13 mouse cellular contexts compared by ENCODE assay signal in genomic region chr11:115857936-115858335, GRCm38 (mm10). TPM values are rescaled to one million over a fixed set of nuclear protein-coding genes. Genes with fewer than 3 reads are reported as not detected.
DNase-seq lines count a peak whose midpoint lies in the region; ATAC-seq lines count a peak whose summit lies in the region.
"Had no signal": no experiment of that assay in that cellular context is flagged by ENCODE, and none has a peak within 500 bp of the region (broad histone marks: within the 10 kb centered on the region; RNA-seq: fewer than 3 reads in every experiment).

No protein-coding gene starts in this region.

- peaks cover 57% of the 10 kb centered on the region for H3K27me3 ChIP-seq in heart, embryonic 12.5 days (replicated peaks)
- H3K27me3 ChIP-seq in liver, embryonic 13.5 days, result peaks cover 72% of the 10 kb centered on the region
- peaks cover 71% of the 10 kb centered on the region for H3K27me3 ChIP-seq in embryonic facial prominence, embryonic 13.5 days

- H3K4me1 ChIP-seq in heart, embryonic 12.5 days (replicated peaks), result peaks cover 16% of the 10 kb centered on the region
- H3K4me1 ChIP-seq in liver, embryonic 13.5 days (replicated peaks), result peaks cover 22% of the 10 kb centered on the region
- H3K4me1 ChIP-seq in embryonic facial prominence, embryonic 13.5 days, result peaks cover 13% of the 10 kb centered on the region

- H3K9me3 ChIP-seq in heart, embryonic 12.5 days (replicated peaks), result peaks cover 6% of the 10 kb centered on the region
- no peaks in the 10 kb centered on the region for H3K9me3 ChIP-seq in liver, embryonic 13.5 days (replicated peaks)
- H3K9me3 ChIP-seq in embryonic facial prominence, embryonic 13.5 days, result no peaks in the 10 kb centered on the region
- H3K9me3 ChIP-seq: embryonic facial prominence, embryonic 15.5 days; forebrain, embryonic 15.5 days had no signal

- H3K4me3 ChIP-seq in heart, embryonic 12.5 days, result no peak overlapping the region
- H3K4me3 ChIP-seq in liver, embryonic 13.5 days (replicated peaks), result peak overlapping the region; percentile 50; the same call in 1 of the 2 replicates
- H3K4me3 ChIP-seq in embryonic facial prominence, embryonic 13.5 days, result 0 out of 2 replicates have a peak overlapping the region, but pooled peaks have one; percentile 44
- H3K4me3 ChIP-seq: forebrain, embryonic 15.5 days had no signal

- no peak overlapping the region for H3K9ac ChIP-seq in heart, embryonic 12.5 days
- H3K9ac ChIP-seq in liver, embryonic 13.5 days, result no peak overlapping the region
- no peak overlapping the region for H3K9ac ChIP-seq in embryonic facial prominence, embryonic 13.5 days
- H3K9ac ChIP-seq: embryonic facial prominence, embryonic 15.5 days; forebrain, embryonic 15.5 days had no signal

- no peak overlapping the region for H3K27ac ChIP-seq in heart, embryonic 12.5 days (ENCODE audit: poor library complexity, severe bottlenecking)
- no peak overlapping the region for H3K27ac ChIP-seq in liver, embryonic 13.5 days
- no peak overlapping the region for H3K27ac ChIP-seq in embryonic facial prominence, embryonic 13.5 days
- H3K27ac ChIP-seq: embryonic facial prominence, embryonic 15.5 days; forebrain, embryonic 15.5 days had no signal

- no peak overlapping the region for H3K4me2 ChIP-seq in heart, embryonic 12.5 days
- H3K4me2 ChIP-seq in liver, embryonic 13.5 days, result no peak overlapping the region
- H3K4me2 ChIP-seq in embryonic facial prominence, embryonic 13.5 days, result no peak overlapping the region
- H3K4me2 ChIP-seq: embryonic facial prominence, embryonic 15.5 days; forebrain, embryonic 15.5 days had no signal

- peaks cover 35% of the 10 kb centered on the region for H3K36me3 ChIP-seq in heart, embryonic 12.5 days
- H3K36me3 ChIP-seq in liver, embryonic 13.5 days, result peaks cover 26% of the 10 kb centered on the region
- no peaks in the 10 kb centered on the region for H3K36me3 ChIP-seq in embryonic facial prominence, embryonic 13.5 days
- H3K36me3 ChIP-seq: forebrain, embryonic 15.5 days had no signal

- intact Hi-C loops in heart, postnatal 14 days (cut with DNase I), result loop anchor here (2.0 kb wide), 2 partner anchors 43 to 135 kb away; partner anchors contain the start of gene Tsen54

- WGBS in heart, embryonic 12.5 days, result 65% methylated on average over 13 of the region's 13 CpGs
- WGBS in liver, embryonic 13.5 days (ENCODE audit: insufficient replicate concordance), result 58% methylated on average over 13 of the region's 13 CpGs
- 52% methylated on average over 13 of the region's 13 CpGs for WGBS in embryonic facial prominence, embryonic 13.5 days

- ATAC-seq in heart, embryonic 12.5 days (ENCODE audit: insufficient number of reproducible peaks, low FRiP score), result no peak
- no peak for ATAC-seq in liver, embryonic 13.5 days (ENCODE audit: low read depth)
- ATAC-seq in embryonic facial prominence, embryonic 13.5 days (ENCODE audit: insufficient number of reproducible peaks, insufficient read depth, low FRiP score, low TSS enrichment, low read depth), result no peak
- ATAC-seq: forebrain, embryonic 15.5 days had no signal

- DNase-seq in heart, postnatal 14 days, result peak; percentile 24 to 33
- DNase-seq in liver, embryonic 13.5 days, result no peak
- no peak for DNase-seq in liver
- DNase-seq in kidney, postnatal 36 days, result peak; percentile 56 to 77
- DNase-seq in right cerebral cortex, postnatal 36 days (ENCODE audit: low spot score in 2 of 2), result no peak
- DNase-seq: gastrocnemius, postnatal 10 days; lung, adult 2 months; thymus, postnatal 4 days had no signal

RNA-seq across cellular contexts. Expression of gene Myo15b, which starts 0.3 kb away (rescaled TPM):
- under 1 TPM; 0.07 to 0.14 TPM for total RNA-seq in heart, postnatal 14 days (2021)
- polyA plus RNA-seq in heart, embryonic 12.5 days (2016; fragmentation: Nextera tagmentation; extraction: Ambion mirVana), result 0.17 and 0.37 TPM in 2 replicates
- polyA plus RNA-seq in liver, embryonic 13.5 days (2015; fragmentation: Nextera tagmentation; extraction: Ambion mirVana), result 0.36 and 0.46 TPM in 2 replicates
- 0.67 and 1.0 TPM in 2 replicates for polyA plus RNA-seq in embryonic facial prominence, embryonic 13.5 days (2015; fragmentation: Nextera tagmentation; extraction: Ambion mirVana)
- total RNA-seq: adrenal gland, adult 18-20 months; gastrocnemius, postnatal 10 days had no signal

RNA-seq across cellular contexts. Expression of gene Llgl2, which starts 34.1 kb away (rescaled TPM):
- 10 to 100 TPM; 15.0 to 18.2 TPM for total RNA-seq in heart, postnatal 14 days (2021)
- 22.5 and 25.8 TPM in 2 replicates for polyA plus RNA-seq in heart, embryonic 12.5 days (2016; fragmentation: Nextera tagmentation; extraction: Ambion mirVana)
- 9.8 and 10.2 TPM in 2 replicates for polyA plus RNA-seq in liver, embryonic 13.5 days (2015; fragmentation: Nextera tagmentation; extraction: Ambion mirVana)
- 8.1 and 9.5 TPM in 2 replicates for polyA plus RNA-seq in embryonic facial prominence, embryonic 13.5 days (2015; fragmentation: Nextera tagmentation; extraction: Ambion mirVana)

RNA-seq across cellular contexts. Expression of gene Smim5, which starts 41.8 kb away (rescaled TPM):
- 10 to 100 TPM; 19.6 to 20.4 TPM for total RNA-seq in heart, postnatal 14 days (2021)
- polyA plus RNA-seq in heart, embryonic 12.5 days (2016; fragmentation: Nextera tagmentation; extraction: Ambion mirVana), result 15.0 and 16.6 TPM in 2 replicates
- polyA plus RNA-seq in liver, embryonic 13.5 days (2015; fragmentation: Nextera tagmentation; extraction: Ambion mirVana), result 39.0 and 42.3 TPM in 2 replicates
- polyA plus RNA-seq in embryonic facial prominence, embryonic 13.5 days (2015; fragmentation: Nextera tagmentation; extraction: Ambion mirVana), result 3.3 and 3.4 TPM in 2 replicates

RNA-seq across cellular contexts. Expression of gene Tsen54, which starts 43.4 kb away (rescaled TPM):
- 10 to 100 TPM in 1 of 2 experiments, 1 to 10 TPM in 1; 8.7 to 12.1 TPM for total RNA-seq in heart, postnatal 14 days (2021)
- 23.0 and 29.2 TPM in 2 replicates for polyA plus RNA-seq in heart, embryonic 12.5 days (2016; fragmentation: Nextera tagmentation; extraction: Ambion mirVana)
- 19.3 and 20.1 TPM in 2 replicates for polyA plus RNA-seq in liver, embryonic 13.5 days (2015; fragmentation: Nextera tagmentation; extraction: Ambion mirVana)
- polyA plus RNA-seq in embryonic facial prominence, embryonic 13.5 days (2015; fragmentation: Nextera tagmentation; extraction: Ambion mirVana), result 31.3 and 34.6 TPM in 2 replicates

RNA-seq across cellular contexts. Expression of gene Caskin2, which starts 44.5 kb away (rescaled TPM):
- 10 to 100 TPM; 54.0 to 54.9 TPM for total RNA-seq in heart, postnatal 14 days (2021)
- polyA plus RNA-seq in heart, embryonic 12.5 days (2016; fragmentation: Nextera tagmentation; extraction: Ambion mirVana), result 23.5 and 25.3 TPM in 2 replicates
- 5.7 and 6.0 TPM in 2 replicates for polyA plus RNA-seq in liver, embryonic 13.5 days (2015; fragmentation: Nextera tagmentation; extraction: Ambion mirVana)
- 16.1 and 17.3 TPM in 2 replicates for polyA plus RNA-seq in embryonic facial prominence, embryonic 13.5 days (2015; fragmentation: Nextera tagmentation; extraction: Ambion mirVana)

Comparison
In these comparisons a context has a peak if more than half of its experiments do, and no peak if none do; other contexts are left out.
1. DNase-seq: peak in heart, postnatal 14 days (2 of 2) and kidney, postnatal 36 days (2 of 2); none in liver, embryonic 13.5 days (single experiment), liver (single experiment) and right cerebral cortex, postnatal 36 days (0 of 2).